Mouse (Mus musculus) liver, embryonic 14.5 days (tissue): ENCODE data around the gene Nfkbie. TPM values are rescaled to one million over a fixed set of nuclear protein-coding genes. Genes with fewer than 3 reads are reported as not detected.

Source experiments
- ATAC-seq: fragments of 200-750 bp; cut with Nextera tagmentation; 2 replicates; pipeline ENCODE4 v1.8.0; 2017; ENCODE audit warnings: moderate number of reproducible peaks, mild to moderate bottlenecking, moderate library complexity; ENCODE audit not compliant: insufficient read depth
- DNase-seq, 3 experiments: peaks; one replicate each; pipeline ENCODE4 v3.0.0-alpha.2; 2012 to 2013; ENCODE audit warnings: low read depth in 3 of 3, low spot score in 3 of 3
- H3K27ac ChIP-seq: fragments of 300-500 bp; sonication (generic); 2 replicates; pipeline ENCODE4 v1.5.1; 2014; ENCODE audit warnings: moderate library complexity, mild to moderate bottlenecking, control low read depth, inconsistent platforms
- H3K27me3 ChIP-seq: fragments of 300-500 bp; sonication (generic); 2 replicates; pipeline ENCODE4 v1.6.1; 2014; ENCODE audit warnings: mild to moderate bottlenecking, low read length, moderate library complexity; ENCODE audit not compliant: control insufficient read depth, insufficient read depth
- H3K36me3 ChIP-seq: fragments of 300-500 bp; sonication (generic); replicated peaks from 2 replicates; pipeline ENCODE4 v1.6.1; 2014; ENCODE audit warnings: low read depth; ENCODE audit not compliant: control insufficient read depth, insufficient read depth
- H3K4me1 ChIP-seq, 2 experiments: fragments of 200-500 bp in 1 of 2; fragments of 300-500 bp in 1 of 2; sonication (generic) in 1 of 2; replicated peaks; 2 replicates each; pipeline ENCODE4 v1.6.1; 2012 to 2014; ENCODE audit warnings: antibody characterized with exemption in 1 of 2, inconsistent platforms in 1 of 2, low read length in 1 of 2; ENCODE audit not compliant: control insufficient read depth in 2 of 2, insufficient read depth in 2 of 2
- H3K4me2 ChIP-seq: fragments of 300-500 bp; sonication (generic); 2 replicates; pipeline ENCODE4 v1.6.1; 2014; ENCODE audit warnings: low read depth, mild to moderate bottlenecking, control low read depth, moderate library complexity
- H3K4me3 ChIP-seq, 2 experiments: fragments of 200-500 bp in 1 of 2; fragments of 300-500 bp in 1 of 2; sonication (generic) in 1 of 2; 2 replicates each; pipeline ENCODE4 v1.5.1; 2012 to 2014; ENCODE audit warnings: low read depth in 2 of 2, low read length in 2 of 2, mild to moderate bottlenecking in 2 of 2, control low read depth in 1 of 2, inconsistent platforms in 1 of 2, moderate library complexity in 1 of 2; ENCODE audit not compliant: insufficient read depth in 1 of 2
- H3K9ac ChIP-seq: fragments of 300-500 bp; sonication (generic); replicated peaks from 2 replicates; pipeline ENCODE4 v1.6.1; 2014; ENCODE audit warnings: mild to moderate bottlenecking, control low read depth, moderate library complexity
- H3K9me3 ChIP-seq: fragments of 300-500 bp; sonication (generic); 2 replicates; pipeline ENCODE4 v1.6.1; 2016; ENCODE audit warnings: low read length, mixed read lengths; ENCODE audit not compliant: control insufficient read depth
- CTCF ChIP-seq: IDR thresholded peaks from 2 replicates; pipeline ENCODE4 v1.5.1; 2016; ENCODE audit warnings: antibody characterized with exemption, low read depth, control low read depth
- EP300 ChIP-seq: IDR thresholded peaks from 2 replicates; pipeline ENCODE4 v1.6.1; 2016; ENCODE audit warnings: antibody characterized with exemption, low read depth
- WGBS: fragments of 180-500 bp; shearing (Covaris S2); extraction: QIAGEN DNeasy Blood & Tissue Kit; methylation state at CpG from one replicate; pipeline ENCODE4 v1.1.7; 2014; ENCODE audit not compliant: insufficient replicate concordance; 5-methylcytosine and 5-hydroxymethylcytosine counted together
- polyA plus RNA-seq, 2 experiments: library from polyadenylated mRNA; depleted of rRNA in 1 of 2; stranded (reverse) in 1 of 2; unstranded in 1 of 2; fragments of >200 nt; fragmentation: Nextera tagmentation in 1 of 2; extraction: Ambion mirVana in 1 of 2; gene quantifications; 2 replicates each; pipeline versions ENCODE4 v1.2.1 to v1.2.3; 2012 to 2014

Nfkbie gene
- polyA plus RNA-seq, 2 experiments: 0.65 to 0.66 TPM

DNA sequence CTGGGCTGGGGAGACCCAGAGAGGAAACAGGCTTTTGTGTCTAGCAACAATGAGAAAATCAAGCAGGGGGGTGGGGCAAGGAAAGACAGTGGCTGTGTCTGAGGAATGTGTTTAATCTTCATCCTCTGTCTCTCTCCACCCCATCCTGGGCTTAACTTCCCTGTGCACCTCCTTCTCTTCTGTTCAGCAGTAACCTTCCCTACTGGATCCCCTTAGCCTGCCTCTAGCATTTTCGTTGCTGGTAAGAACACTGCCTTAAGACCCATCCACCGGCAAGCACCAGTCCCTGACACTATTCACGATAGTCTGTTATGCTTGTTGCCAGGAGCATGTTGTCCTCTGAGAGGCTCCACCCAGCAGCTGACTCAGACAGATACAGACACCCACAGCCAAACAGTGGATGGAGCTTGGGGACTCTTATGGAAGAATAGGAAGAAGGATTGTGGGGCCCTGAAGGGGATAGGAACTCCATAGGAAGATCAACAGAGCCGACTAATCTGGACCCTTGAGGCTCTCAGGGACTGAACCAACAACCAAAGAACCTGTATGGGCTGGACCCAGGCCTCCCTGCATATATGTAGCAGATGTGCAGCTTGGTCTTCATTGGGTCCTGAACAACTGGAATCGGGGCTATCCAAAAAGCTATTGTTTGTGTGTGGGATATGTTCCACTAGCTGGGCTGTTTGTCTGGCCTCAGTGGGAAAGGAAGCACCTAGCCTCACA lies 54.8 kb downstream of the Nfkbie start:
- H3K4me1 ChIP-seq: peaks cover 6 to 21% of the 10 kb centered on the region in 2 experiments
- ATAC-seq (peak; percentile 87), DNase-seq (peak in 1 of 3 experiments; percentile 58)
- peak overlapping the region; percentile 52 for H3K27ac ChIP-seq
- H3K9ac ChIP-seq: no peak overlapping the region; the same call in 1 of the 2 replicates
- no peaks in the 10 kb centered on the region for H3K27me3 ChIP-seq
- peak overlapping the region in 1 of 2 experiments; percentile 39; a peak in 1 of 4 replicates for H3K4me3 ChIP-seq
- TF ChIP-seq CTCF (no peak), EP300 (peak; percentile 64)
- 23% methylated on average over 5 of the region's 5 CpGs for WGBS
- H3K4me2 ChIP-seq: peak overlapping the region; percentile 54
- no peaks in the 10 kb centered on the region for H3K9me3 ChIP-seq
- no peaks in the 10 kb centered on the region for H3K36me3 ChIP-seq

DNA sequence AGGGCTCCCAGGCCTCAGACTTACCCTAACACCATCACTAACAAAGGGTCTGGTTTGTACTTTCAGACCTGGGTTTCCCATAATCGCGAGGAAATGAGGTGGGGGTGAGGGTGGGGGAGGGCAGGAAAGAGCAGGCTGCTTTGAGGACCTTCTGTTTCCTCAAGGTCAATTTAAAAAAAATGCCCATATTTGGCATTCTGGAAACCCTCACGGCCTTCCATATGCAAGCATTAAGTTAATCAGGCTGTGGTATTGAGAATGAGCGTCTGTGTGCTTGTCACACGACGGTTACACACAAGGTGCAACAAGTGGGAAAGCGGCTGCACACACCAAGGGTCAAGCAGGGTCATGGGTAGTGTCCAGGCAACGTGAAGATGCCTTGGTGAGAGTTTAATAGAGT lies 56.5 kb downstream of the Nfkbie start:
- Histone ChIP-seq H3K4me1 (peaks cover 6 to 21% of the 10 kb centered on the region in 2 experiments), H3K4me3 (no peak overlapping the region), H3K9ac (no peak overlapping the region), H3K4me2 (no peak overlapping the region), H3K27ac (no peak overlapping the region), H3K9me3 (no peaks in the 10 kb centered on the region), H3K27me3 (no peaks in the 10 kb centered on the region), H3K36me3 (no peaks in the 10 kb centered on the region)
- no peak for DNase-seq
- no peak for ATAC-seq
- no peak for TF ChIP-seq EP300
- TF ChIP-seq CTCF: no peak
- WGBS: 55% methylated on average over 8 of the region's 8 CpGs

Other genes starting within 250 kb of the Nfkbie start
- 8.1 and 15.0 TPM in 2 replicates for gene Cdc5l, start 122.0 kb upstream of the Nfkbie start, polyA plus RNA-seq (2012; rRNA removed)
- gene Cdc5l, start 122.0 kb upstream of the Nfkbie start, polyA plus RNA-seq (2014; fragmentation: Nextera tagmentation; extraction: Ambion mirVana): 26.9 and 28.6 TPM in 2 replicates
- gene Spats1, start 80.3 kb upstream of the Nfkbie start, polyA plus RNA-seq (2012; rRNA removed): 0.06 TPM in 1 of 2 replicates, not detected in the other
- 0.06 TPM in 1 of 2 replicates, not detected in the other for gene Spats1, start 80.3 kb upstream of the Nfkbie start, polyA plus RNA-seq (2014; fragmentation: Nextera tagmentation; extraction: Ambion mirVana)
- gene Aars2, start 48.9 kb upstream of the Nfkbie start, polyA plus RNA-seq (2012; rRNA removed): 4.6 TPM in 2 replicates
- gene Aars2, start 48.9 kb upstream of the Nfkbie start, polyA plus RNA-seq (2014; fragmentation: Nextera tagmentation; extraction: Ambion mirVana): 3.3 and 4.0 TPM in 2 replicates
- not detected in 2 replicates for gene Tcte1, start 32.3 kb upstream of the Nfkbie start, polyA plus RNA-seq (2012; rRNA removed)
- gene Tcte1, start 32.3 kb upstream of the Nfkbie start, polyA plus RNA-seq (2014; fragmentation: Nextera tagmentation; extraction: Ambion mirVana): not detected in 2 replicates
- 0.08 and 0.13 TPM in 2 replicates for gene Tmem151b, start 6.0 kb upstream of the Nfkbie start, polyA plus RNA-seq (2012; rRNA removed)
- 0.06 TPM in 1 of 2 replicates, not detected in the other for gene Tmem151b, start 6.0 kb upstream of the Nfkbie start, polyA plus RNA-seq (2014; fragmentation: Nextera tagmentation; extraction: Ambion mirVana)
- gene Slc35b2, start 8.2 kb downstream of the Nfkbie start, polyA plus RNA-seq (2012; rRNA removed): 27.6 and 29.9 TPM in 2 replicates
- 44.8 and 46.4 TPM in 2 replicates for gene Slc35b2, start 8.2 kb downstream of the Nfkbie start, polyA plus RNA-seq (2014; fragmentation: Nextera tagmentation; extraction: Ambion mirVana)
- gene Hsp90ab1, start 17.6 kb downstream of the Nfkbie start, polyA plus RNA-seq (2012; rRNA removed): 287 and 369 TPM in 2 replicates
- gene Hsp90ab1, start 17.6 kb downstream of the Nfkbie start, polyA plus RNA-seq (2014; fragmentation: Nextera tagmentation; extraction: Ambion mirVana): 531 and 582 TPM in 2 replicates
- gene Slc29a1, start 43.9 kb downstream of the Nfkbie start, polyA plus RNA-seq (2012; rRNA removed): 152 and 218 TPM in 2 replicates
- 177 and 188 TPM in 2 replicates for gene Slc29a1, start 43.9 kb downstream of the Nfkbie start, polyA plus RNA-seq (2014; fragmentation: Nextera tagmentation; extraction: Ambion mirVana)
- 0.10 TPM in 1 of 2 replicates, not detected in the other for gene Mymx, start 46.4 kb downstream of the Nfkbie start, polyA plus RNA-seq (2012; rRNA removed)
- not detected in 2 replicates for gene Mymx, start 46.4 kb downstream of the Nfkbie start, polyA plus RNA-seq (2014; fragmentation: Nextera tagmentation; extraction: Ambion mirVana)
- gene Capn11, start 103.6 kb downstream of the Nfkbie start, polyA plus RNA-seq (2012; rRNA removed): not detected in 2 replicates
- not detected in 2 replicates for gene Capn11, start 103.6 kb downstream of the Nfkbie start, polyA plus RNA-seq (2014; fragmentation: Nextera tagmentation; extraction: Ambion mirVana)
- 60.8 and 82.6 TPM in 2 replicates for gene Mrpl14, start 130.6 kb downstream of the Nfkbie start, polyA plus RNA-seq (2012; rRNA removed)
- 142 and 148 TPM in 2 replicates for gene Mrpl14, start 130.6 kb downstream of the Nfkbie start, polyA plus RNA-seq (2014; fragmentation: Nextera tagmentation; extraction: Ambion mirVana)
- 10.4 and 11.0 TPM in 2 replicates for gene Tmem63b, start 131.2 kb downstream of the Nfkbie start, polyA plus RNA-seq (2012; rRNA removed)
- gene Tmem63b, start 131.2 kb downstream of the Nfkbie start, polyA plus RNA-seq (2014; fragmentation: Nextera tagmentation; extraction: Ambion mirVana): 4.1 and 5.4 TPM in 2 replicates
- gene 1600014C23Rik, start 178.1 kb downstream of the Nfkbie start, polyA plus RNA-seq (2012; rRNA removed): not detected in 2 replicates
- not detected in 2 replicates for gene 1600014C23Rik, start 178.1 kb downstream of the Nfkbie start, polyA plus RNA-seq (2014; fragmentation: Nextera tagmentation; extraction: Ambion mirVana)